Mouse (Mus musculus) embryonic fibroblast, embryonic 13.5 days (primary cell): Measurements from ENCODE around the gene Jmjd7.

Experiments
- CTCF ChIP-seq: IDR thresholded peaks from 2 replicates; pipeline ENCODE4 v1.5.1; 2011; ENCODE audit warnings: mild to moderate bottlenecking, control low read depth, low read length, moderate library complexity, borderline replicate concordance; ENCODE audit not compliant: insufficient read depth
- POLR2A ChIP-seq: IDR thresholded peaks from 2 replicates; pipeline ENCODE4 v1.6.1; 2011; ENCODE audit warnings: low read depth, mild to moderate bottlenecking, control low read depth, low read length, moderate library complexity

DNA sequence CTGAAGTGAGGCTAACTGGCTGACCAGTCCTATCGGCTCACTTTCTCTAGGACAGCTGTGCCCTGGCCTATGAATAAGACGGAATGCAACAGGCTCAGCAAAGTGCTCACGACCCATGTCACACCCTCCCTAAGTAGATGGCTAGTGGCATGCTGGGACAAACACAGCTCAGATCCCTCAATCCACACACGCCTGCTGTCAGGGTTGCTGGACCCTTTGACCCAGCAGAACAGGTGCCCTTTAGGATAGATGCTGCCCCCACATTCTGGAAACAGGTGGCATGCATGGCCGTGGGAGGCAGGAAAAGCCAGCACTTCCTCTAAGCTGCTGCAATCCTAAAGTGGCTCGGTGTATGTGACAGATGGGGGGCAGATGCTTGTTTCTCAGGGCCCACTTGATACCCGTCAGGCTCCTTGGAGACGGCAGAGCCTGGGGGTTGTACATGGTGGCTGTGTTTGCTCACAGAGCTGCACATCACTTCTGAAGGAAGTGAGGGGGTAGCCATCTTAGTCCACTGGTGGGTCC, 42.2 kb downstream of the Jmjd7 start:
- TF ChIP-seq POLR2A, result no peak
- no peak for TF ChIP-seq CTCF
